Mouse (Mus musculus): Measurements from ENCODE around the gene Camta1. TPM values are rescaled to one million over a fixed set of nuclear protein-coding genes. Genes with fewer than 3 reads are reported as not detected.

The Camta1 gene
- total RNA-seq, 2 experiments from 2014 or later, result 91.0 to 104 TPM

- no peak for DNase-seq
Measured at GRCm38 (mm10) chr4:151194715-151195097, 667.0 kb downstream of the Camta1 start.

GRCm38 (mm10) chr4:151194030-151194714, 667.5 kb downstream of the Camta1 start:
- no peak for DNase-seq

GRCm38 (mm10) chr4:151186447-151186846, 675.2 kb downstream of the Camta1 start:
- no peak for DNase-seq

- no peak for DNase-seq
Measured at GRCm38 (mm10) chr4:151185750-151186149, 675.9 kb downstream of the Camta1 start.

DNA sequence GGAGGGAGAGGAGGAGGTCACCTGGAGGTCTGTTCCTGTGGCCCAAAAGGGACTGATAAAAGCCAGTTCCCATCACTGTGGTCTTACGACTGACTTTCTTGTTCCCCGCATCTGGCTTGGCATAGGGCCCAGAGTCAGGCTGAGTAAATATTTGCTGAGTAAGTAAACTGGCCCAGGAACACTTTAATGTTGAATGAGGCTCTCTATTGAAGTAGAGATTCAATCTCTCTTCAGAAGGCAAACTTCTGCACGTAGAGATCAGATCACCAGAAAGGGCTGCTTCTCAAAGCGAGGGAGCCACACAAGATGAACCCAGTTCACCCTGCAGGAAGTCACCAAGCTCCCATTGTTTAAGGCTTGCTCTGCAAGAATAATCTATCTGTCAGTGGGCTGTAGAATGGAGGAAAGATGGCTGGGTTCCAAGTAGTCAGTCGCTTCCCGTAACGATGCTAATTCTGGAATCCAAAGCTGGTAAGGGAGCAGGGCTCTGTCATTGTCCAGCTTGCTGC, 681.2 kb downstream of the Camta1 start:
- DNase-seq, result no peak

GRCm38 (mm10) chr4:151179639-151180038, 682.0 kb downstream of the Camta1 start:
- DNase-seq, result no peak

- DNase-seq, result no peak
Measured at GRCm38 (mm10) chr4:151178970-151179378, 682.7 kb downstream of the Camta1 start.

DNA sequence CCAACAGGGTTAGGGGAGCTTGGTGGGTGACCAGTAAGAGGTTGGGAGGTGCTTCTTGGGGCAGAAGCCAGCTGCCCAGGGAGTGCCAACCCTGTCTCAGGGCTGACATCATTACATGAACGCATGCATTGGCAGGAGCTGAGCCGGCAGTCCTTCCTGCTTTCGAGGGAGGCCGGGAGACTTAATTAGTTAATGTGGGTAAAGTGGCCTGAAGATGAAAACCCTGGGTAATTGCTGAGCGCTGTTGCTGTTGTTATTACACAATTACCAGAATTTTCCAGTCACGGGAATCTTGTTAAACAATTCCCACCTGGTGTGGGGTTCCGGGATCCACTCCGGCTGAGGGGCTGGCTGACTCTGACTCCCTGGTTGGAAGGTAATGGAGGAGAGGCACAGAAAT, 689.1 kb downstream of the Camta1 start:
- DNase-seq, result no peak

- no peak for DNase-seq
Measured at GRCm38 (mm10) chr4:151171117-151171516, 690.6 kb downstream of the Camta1 start.

- no peak for DNase-seq
Measured at GRCm38 (mm10) chr4:151170658-151171057, 691.0 kb downstream of the Camta1 start.

GRCm38 (mm10) chr4:151166969-151167368, 694.7 kb downstream of the Camta1 start:
- DNase-seq, result no peak

- peak; percentile 90 for DNase-seq
Measured at GRCm38 (mm10) chr4:151165539-151165938, 696.1 kb downstream of the Camta1 start.

- DNase-seq, result no peak
Measured at GRCm38 (mm10) chr4:151164309-151164708, 697.4 kb downstream of the Camta1 start.

GRCm38 (mm10) chr4:151161869-151162268, 699.8 kb downstream of the Camta1 start:
- DNase-seq, result no peak

GRCm38 (mm10) chr4:151160932-151161331, 700.7 kb downstream of the Camta1 start:
- DNase-seq, result no peak

DNA sequence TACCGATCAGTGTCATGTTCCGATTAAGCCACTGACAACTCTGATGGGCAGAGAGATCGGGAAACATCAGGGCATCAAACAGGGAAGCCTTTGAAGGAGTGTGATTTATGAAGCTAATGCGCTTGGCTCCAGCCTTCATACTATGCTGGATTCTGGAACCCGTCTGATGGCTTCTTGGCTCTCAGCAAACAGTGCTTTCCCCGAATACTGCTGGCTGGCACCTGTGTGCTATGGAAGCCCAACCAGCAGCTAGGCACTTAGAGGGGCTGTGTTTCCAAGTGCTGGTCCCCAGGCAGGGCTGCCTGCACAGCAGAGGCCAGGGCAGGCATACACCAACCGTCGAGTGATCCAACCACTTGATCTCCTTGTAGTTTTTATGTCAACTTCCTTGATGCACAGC, 701.2 kb downstream of the Camta1 start:
- DNase-seq, result no peak

- no peak for DNase-seq
Measured at GRCm38 (mm10) chr4:151158250-151158649, 703.4 kb downstream of the Camta1 start.

DNA sequence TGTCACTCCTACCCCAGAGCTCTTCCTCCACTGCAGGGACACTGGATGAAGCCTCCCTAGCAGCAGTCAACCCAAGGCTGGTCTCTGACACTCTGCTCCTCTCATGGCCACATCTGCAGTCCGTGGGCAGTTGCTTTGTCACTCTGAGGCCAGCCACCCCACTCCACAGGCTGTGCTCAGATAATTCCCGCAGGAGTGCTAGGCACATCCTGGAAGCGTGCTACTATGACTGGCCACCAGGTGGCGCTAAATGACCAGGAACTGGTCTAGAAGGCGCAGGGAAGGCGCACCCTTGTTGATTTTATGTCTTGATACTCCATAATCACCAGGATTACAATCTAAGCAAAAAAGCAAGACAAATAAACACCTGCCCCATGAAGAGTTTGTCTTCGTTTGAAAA, 704.8 kb downstream of the Camta1 start:
- peak; percentile 53 for DNase-seq

- no peak for DNase-seq
Measured at GRCm38 (mm10) chr4:151155587-151155986, 706.1 kb downstream of the Camta1 start.

DNA sequence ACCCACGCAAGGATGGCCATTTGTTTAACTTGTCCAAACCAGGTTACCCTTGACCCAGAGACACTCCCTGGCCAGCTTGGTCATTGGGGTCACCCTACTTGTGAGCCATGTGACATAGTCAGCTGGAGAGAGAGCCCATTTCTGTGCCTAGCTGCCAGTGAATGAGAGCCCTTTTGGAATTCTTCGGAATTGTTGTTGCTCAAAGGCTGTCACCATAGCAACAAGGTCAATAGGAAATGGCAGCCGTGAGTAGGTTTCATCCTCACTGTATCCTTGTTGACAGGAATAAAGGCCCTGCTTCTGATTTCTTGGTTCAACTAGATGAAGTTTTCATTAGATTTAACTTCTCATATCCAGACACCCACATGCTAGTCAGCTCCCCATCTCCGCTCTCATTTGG, 707.4 kb downstream of the Camta1 start:
- DNase-seq, result no peak

DNA sequence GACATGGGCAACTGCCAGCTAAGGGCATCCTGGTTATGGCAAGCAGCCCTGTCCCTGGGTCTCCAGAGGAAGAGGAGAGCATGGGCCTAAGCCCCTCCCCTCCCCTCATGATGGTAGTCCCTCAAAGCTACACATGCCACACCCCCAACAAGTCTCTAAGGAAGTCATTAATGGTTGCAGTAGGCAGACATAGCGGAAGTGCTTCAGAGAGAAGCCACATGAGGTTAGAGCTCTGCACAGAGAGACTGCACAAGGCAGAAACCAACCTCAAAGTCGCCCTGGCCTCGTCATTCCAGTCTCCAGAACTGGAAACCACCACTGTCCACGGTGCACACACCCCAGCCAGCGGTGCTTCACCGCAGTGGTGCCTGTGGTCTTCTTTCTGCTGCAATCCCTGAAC, 709.7 kb downstream of the Camta1 start:
- DNase-seq, result no peak

- DNase-seq, result no peak
Measured at GRCm38 (mm10) chr4:151150842-151151241, 710.8 kb downstream of the Camta1 start.

GRCm38 (mm10) chr4:151150115-151150514, 711.6 kb downstream of the Camta1 start:
- DNase-seq, result no peak

DNA sequence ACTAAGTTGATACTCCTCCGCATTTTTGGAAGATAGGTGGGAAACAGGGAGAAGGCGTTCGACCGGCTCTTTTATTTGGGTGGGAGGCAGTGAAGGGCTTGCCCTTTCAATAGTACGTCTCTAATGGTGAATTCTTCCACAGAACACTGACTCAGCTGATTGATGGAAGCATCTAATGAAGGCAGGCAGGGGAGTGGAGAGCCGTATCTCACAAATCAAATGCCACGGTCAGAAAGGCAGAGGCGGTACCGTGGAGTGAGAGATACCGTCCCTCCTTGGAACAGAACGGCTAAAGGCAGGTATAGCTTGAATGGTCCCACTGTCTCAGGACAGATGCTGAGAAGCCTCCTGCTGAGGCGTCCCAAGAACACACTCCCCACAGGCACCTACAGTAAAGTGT, 714.1 kb downstream of the Camta1 start:
- DNase-seq, result no peak

Measured in gastrocnemius, postnatal 25 days (tissue).